8 mouse cellular contexts compared by ENCODE assay signal in the genomic region with DNA sequence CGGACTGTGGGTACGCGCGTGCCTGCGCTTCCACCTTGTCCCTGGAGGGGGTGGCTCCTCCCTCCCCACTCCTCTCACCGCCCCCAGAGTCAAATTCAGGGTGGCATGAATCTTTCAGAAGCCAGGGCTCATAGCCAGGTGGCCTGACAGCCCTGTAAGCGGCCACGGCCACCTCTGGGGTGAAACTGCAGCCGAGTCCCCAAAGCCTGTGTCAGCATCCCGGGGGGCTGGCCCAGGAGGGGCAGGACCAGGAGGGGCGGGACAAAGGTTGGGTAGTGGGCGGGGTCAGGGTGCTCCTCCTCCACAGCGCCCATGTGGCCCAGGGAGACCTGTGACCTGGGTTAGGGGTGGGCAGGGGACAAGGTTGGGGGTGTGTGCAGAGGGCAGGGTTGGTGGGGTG. TPM values are rescaled to one million over a fixed set of nuclear protein-coding genes. Genes with fewer than 3 reads are reported as not detected.
DNase-seq lines count a peak whose midpoint lies in the region; ATAC-seq and TF ChIP-seq lines count a peak whose summit lies in the region.

No protein-coding gene starts in this region.

- no peak overlapping the region for H3K9ac ChIP-seq in lung, postnatal 0 days (replicated peaks; ENCODE audit: low read depth)
- peak overlapping the region; percentile 32 for H3K9ac ChIP-seq in embryonic facial prominence, embryonic 11.5 days (replicated peaks; ENCODE audit: low read length)
- peak overlapping the region; percentile 46 for H3K9ac ChIP-seq in intestine, embryonic 16.5 days (ENCODE audit: low read depth, low read length)

- TF ChIP-seq CTCF in lung, postnatal 0 days (IDR thresholded peaks at IDR 0.05) = peak; percentile 18

- no peak for TF ChIP-seq POLR2A in myocyte (IDR thresholded peaks at IDR 0.05; ENCODE audit: insufficient read length, low read depth)

- H3K27me3 ChIP-seq in lung, postnatal 0 days (replicated peaks; ENCODE audit: insufficient read depth, low read length) = no peaks in the 10 kb centered on the region
- no peaks in the 10 kb centered on the region for H3K27me3 ChIP-seq in embryonic facial prominence, embryonic 11.5 days (ENCODE audit: control insufficient read depth, insufficient read depth, low read length)
- no peaks in the 10 kb centered on the region for H3K27me3 ChIP-seq in intestine, embryonic 16.5 days (replicated peaks; ENCODE audit: control insufficient read depth, insufficient read depth, low read length)
- H3K27me3 ChIP-seq in myocyte (ENCODE audit: control insufficient read depth, insufficient read depth, insufficient read length) = no peaks in the 10 kb centered on the region

- no peak for ATAC-seq in lung, postnatal 0 days
- 0 out of 2 replicates have a peak, but pooled peaks have one; percentile 2 for ATAC-seq in embryonic facial prominence, embryonic 11.5 days (replicated peaks; ENCODE audit: insufficient number of reproducible peaks, low FRiP score, low TSS enrichment, low read depth)
- no peak for ATAC-seq in intestine, embryonic 16.5 days

- H3K9me3 ChIP-seq in lung, postnatal 0 days (ENCODE audit: low read length) = no peaks in the 10 kb centered on the region
- H3K9me3 ChIP-seq in embryonic facial prominence, embryonic 11.5 days (replicated peaks; ENCODE audit: control insufficient read depth, low read length) = no peaks in the 10 kb centered on the region
- no peaks in the 10 kb centered on the region for H3K9me3 ChIP-seq in intestine, embryonic 16.5 days (ENCODE audit: control insufficient read depth, low read length)

- peaks cover 8% of the 10 kb centered on the region for H3K4me1 ChIP-seq in lung, postnatal 0 days (ENCODE audit: insufficient read depth, low read depth, low read length)
- peaks cover 10% of the 10 kb centered on the region for H3K4me1 ChIP-seq in embryonic facial prominence, embryonic 11.5 days (ENCODE audit: control insufficient read depth, insufficient read depth, low read length)
- H3K4me1 ChIP-seq in intestine, embryonic 16.5 days (ENCODE audit: control insufficient read depth, insufficient read depth, low read length) = peaks cover 51% of the 10 kb centered on the region

- peak; percentile 52 for DNase-seq in lung, postnatal 0 days (ENCODE audit: low spot score)
- no peak for DNase-seq in lung, postnatal 25 days (ENCODE audit: low spot score)
- DNase-seq in embryonic facial prominence, embryonic 11.5 days (ENCODE audit: low spot score) = peak; percentile 38
- no peak for DNase-seq in left cerebral cortex, postnatal 14 days (ENCODE audit: low spot score in 2 of 2)
- no peak for DNase-seq in cerebellum, adult 11 months
- no peak for DNase-seq in right cerebral cortex, adult 2 months (ENCODE audit: low spot score in 2 of 2)

- H3K79me2 ChIP-seq in myocyte (ENCODE audit: control insufficient read depth, insufficient read depth) = no peaks in the 10 kb centered on the region

- peak overlapping the region; percentile 30 for H3ac ChIP-seq in myocyte (ENCODE audit: control insufficient read depth, insufficient read length)

- 11% methylated on average over 12 of the region's 13 CpGs for WGBS in lung, postnatal 0 days
- WGBS in embryonic facial prominence, embryonic 11.5 days = 5% methylated on average over 13 of the region's 13 CpGs
- 7% methylated on average over 13 of the region's 13 CpGs for WGBS in intestine, embryonic 16.5 days

- TF ChIP-seq EP300 in lung, postnatal 0 days (IDR thresholded peaks at IDR 0.05) = no peak

- H3K36me3 ChIP-seq in lung, postnatal 0 days (ENCODE audit: insufficient read depth, low read length) = no peaks in the 10 kb centered on the region
- H3K36me3 ChIP-seq in embryonic facial prominence, embryonic 11.5 days (replicated peaks; ENCODE audit: control insufficient read depth, insufficient read depth, low read depth, low read length) = no peaks in the 10 kb centered on the region
- no peaks in the 10 kb centered on the region for H3K36me3 ChIP-seq in intestine, embryonic 16.5 days (ENCODE audit: control insufficient read depth, insufficient read depth, low read length)
- no peaks in the 10 kb centered on the region for H3K36me3 ChIP-seq in myocyte (ENCODE audit: control insufficient read depth, insufficient read depth)

- peak overlapping the region; percentile 10; the same call in 1 of the 2 replicates for H3K4me3 ChIP-seq in lung, postnatal 0 days (ENCODE audit: low read depth, low read length)
- peak overlapping the region; percentile 19 for H3K4me3 ChIP-seq in embryonic facial prominence, embryonic 11.5 days (ENCODE audit: low read depth, low read length)
- peak overlapping the region; percentile 29 for H3K4me3 ChIP-seq in intestine, embryonic 16.5 days (ENCODE audit: low read length)
- H3K4me3 ChIP-seq in myocyte = peak overlapping the region; percentile 23

- peak overlapping the region; percentile 49 for H3K4me2 ChIP-seq in lung, postnatal 0 days (replicated peaks; ENCODE audit: low read depth, low read length)
- peak overlapping the region; percentile 58 for H3K4me2 ChIP-seq in embryonic facial prominence, embryonic 11.5 days (ENCODE audit: low read depth, low read length)
- peak overlapping the region; percentile 55 for H3K4me2 ChIP-seq in intestine, embryonic 16.5 days (ENCODE audit: low read depth, low read length)
- peak overlapping the region; percentile 80 for H3K4me2 ChIP-seq in myocyte (ENCODE audit: low read depth)

- intact Hi-C loops in left cerebral cortex, postnatal 14 days (cut with DNase I) = no loop called here

- H3K27ac ChIP-seq in lung, postnatal 0 days (ENCODE audit: low read length) = no peak overlapping the region
- H3K27ac ChIP-seq in embryonic facial prominence, embryonic 11.5 days (replicated peaks; ENCODE audit: low read depth, low read length) = no peak overlapping the region
- H3K27ac ChIP-seq in intestine, embryonic 16.5 days (ENCODE audit: low read length) = no peak overlapping the region

TF ChIP-seq in myocyte, 11 proteins besides CTCF, POLR2A, EP300 and RAD21:
- TF ChIP-seq POLR2AphosphoS2 (IDR thresholded peaks at IDR 0.05; ENCODE audit: insufficient read length, low read depth) (no peak), E2F4 (IDR thresholded peaks at IDR 0.05; ENCODE audit: insufficient read depth) (no peak), TCF3 (IDR thresholded peaks at IDR 0.05; ENCODE audit: insufficient read length, low read depth) (no peak), TCF12 (IDR thresholded peaks at IDR 0.05; ENCODE audit: insufficient read depth, poor library complexity, severe bottlenecking) (no peak), REST (IDR thresholded peaks at IDR 0.05; ENCODE audit: insufficient read depth, insufficient read length) (no peak), MAX (IDR thresholded peaks at IDR 0.05; ENCODE audit: low read depth) (no peak), SRF (IDR thresholded peaks at IDR 0.05; ENCODE audit: control insufficient read depth, insufficient read length, low read depth) (no peak), USF1 (IDR thresholded peaks at IDR 0.05; ENCODE audit: low read depth) (no peak), MYOD1 (IDR thresholded peaks at IDR 0.05; ENCODE audit: control insufficient read depth in 1 of 3, insufficient read length in 2 of 3, low read depth in 2 of 3) (no peak), MYOG (IDR thresholded peaks at IDR 0.05; ENCODE audit: control insufficient read depth in 1 of 3, insufficient read depth in 1 of 3, insufficient read length in 2 of 3, low read depth in 2 of 3) (no peak), CEBPB (IDR thresholded peaks at IDR 0.05; ENCODE audit: insufficient read depth, poor library complexity, severe bottlenecking) (no peak)

RNA-seq across cellular contexts. Expression of a gene that starts 57.9 kb away (rescaled TPM):
- polyA plus RNA-seq in lung, postnatal 0 days (2015; fragmentation: Nextera tagmentation; extraction: Ambion mirVana) = 6.3 and 6.9 TPM in 2 replicates
- 1.4 and 1.7 TPM in 2 replicates for polyA plus RNA-seq in embryonic facial prominence, embryonic 11.5 days (2014; fragmentation: Nextera tagmentation; extraction: Ambion mirVana)
- 8.3 and 9.5 TPM in 2 replicates for polyA plus RNA-seq in intestine, embryonic 16.5 days (2015; fragmentation: Nextera tagmentation; extraction: Ambion mirVana)
- polyA plus RNA-seq in myocyte (2012; fragmentation: generic; extraction: Trizol) = 16.6 TPM
- total RNA-seq in left cerebral cortex, postnatal 14 days (2021) = 10 to 100 TPM; 55.8 to 63.6 TPM

Comparison
In these comparisons a context has a peak if more than half of its experiments do, and no peak if none do; other contexts are left out.
1. DNase-seq: peak in lung, postnatal 0 days (single experiment) and embryonic facial prominence, embryonic 11.5 days (single experiment); none in lung, postnatal 25 days (single experiment), left cerebral cortex, postnatal 14 days (0 of 2), cerebellum, adult 11 months (single experiment) and right cerebral cortex, adult 2 months (0 of 2).
2. Peak in every context shown above with its lines, with median percentiles within 50 percentile points of each other: H3K4me2 ChIP-seq and H3K4me3 ChIP-seq.